Mouse (Mus musculus) intestine, embryonic 16.5 days (tissue): ENCODE measurements at regions not wholly inside any gene's neighbourhood (a gene's known extent, or its start where the extent isn't known, plus 50 kb on each side); places are given as distances from the start of the nearest gene placed in this dataset.
"Not testable (repeated sequence)": the region's sequence is repeated elsewhere in the genome, so short reads cannot be mapped to it uniquely, and the experiment has no call there.

ENCODE experiments used
- ATAC-seq: fragments of 200-750 bp; cut with Nextera tagmentation; 2 replicates; pipeline ENCODE4 v1.8.0; 2017; ENCODE audit warnings: moderate TSS enrichment, moderate library complexity
- H3K27ac ChIP-seq: fragments of 300-500 bp; sonication (generic); 2 replicates; pipeline ENCODE4 v1.5.1; 2014; ENCODE audit warnings: mild to moderate bottlenecking, low read length
- H3K27me3 ChIP-seq: fragments of 300-500 bp; sonication (generic); replicated peaks from 2 replicates; pipeline ENCODE4 v1.6.1; 2014; ENCODE audit warnings: low read length, control low read depth, mixed read lengths; ENCODE audit not compliant: control insufficient read depth, insufficient read depth
- H3K36me3 ChIP-seq: fragments of 300-500 bp; sonication (generic); 2 replicates; pipeline ENCODE4 v1.6.1; 2014; ENCODE audit warnings: low read length, control low read depth; ENCODE audit not compliant: control insufficient read depth, insufficient read depth
- H3K4me1 ChIP-seq: fragments of 300-500 bp; sonication (generic); 2 replicates; pipeline ENCODE4 v1.6.1; 2014; ENCODE audit warnings: low read length, control low read depth, mixed read lengths; ENCODE audit not compliant: control insufficient read depth, insufficient read depth
- H3K4me2 ChIP-seq: fragments of 300-500 bp; sonication (generic); 2 replicates; pipeline ENCODE4 v1.6.1; 2014; ENCODE audit warnings: low read depth, low read length, control low read depth
- H3K4me3 ChIP-seq: fragments of 300-500 bp; sonication (generic); 2 replicates; pipeline ENCODE4 v1.5.1; 2014; ENCODE audit warnings: mild to moderate bottlenecking, low read length
- H3K9ac ChIP-seq: fragments of 300-500 bp; sonication (generic); 2 replicates; pipeline ENCODE4 v1.6.1; 2014; ENCODE audit warnings: low read depth, low read length
- H3K9me3 ChIP-seq: fragments of 300-500 bp; sonication (generic); 2 replicates; pipeline ENCODE4 v1.6.1; 2016; ENCODE audit warnings: low read length, control low read depth; ENCODE audit not compliant: control insufficient read depth
- WGBS: fragments of 180-500 bp; shearing (Covaris S2); extraction: QIAGEN DNeasy Blood & Tissue Kit; methylation state at CpG from one replicate; pipeline ENCODE4 v1.1.7; 2014; 5-methylcytosine and 5-hydroxymethylcytosine counted together

- no peak for ATAC-seq
These were observed 78.7 kb upstream of the Csrp2 start for GRCm38 (mm10) chr10:110840864-110841263.

GRCm38 (mm10) chr10:110841670-110842069 lies 77.9 kb upstream of the Csrp2 start:
- Histone ChIP-seq H3K9ac (no peak overlapping the region), H3K4me2 (no peak overlapping the region), H3K36me3 (no peaks in the 10 kb centered on the region), H3K4me3 (no peak overlapping the region), H3K4me1 (no peaks in the 10 kb centered on the region), H3K27me3 (no peaks in the 10 kb centered on the region), H3K9me3 (no peaks in the 10 kb centered on the region), H3K27ac (no peak overlapping the region)
- ATAC-seq = no peak
- 58% methylated on average over 3 of the region's 3 CpGs for whole genome bisulfite sequencing

More at GRCm38 (mm10) chr10:110840864-110841263, 78.7 kb upstream of the Csrp2 start:
- Histone ChIP-seq H3K4me3 (no peak overlapping the region), H3K9me3 (no peaks in the 10 kb centered on the region), H3K27me3 (no peaks in the 10 kb centered on the region), H3K4me2 (no peak overlapping the region), H3K9ac (no peak overlapping the region), H3K27ac (no peak overlapping the region), H3K4me1 (no peaks in the 10 kb centered on the region), H3K36me3 (no peaks in the 10 kb centered on the region)
- 38% methylated on average over 3 of the region's 3 CpGs for WGBS

- ATAC-seq, H3K4me1 ChIP-seq, H3K9me3 ChIP-seq, H3K27ac ChIP-seq, H3K4me2 ChIP-seq, H3K36me3 ChIP-seq, H3K9ac ChIP-seq, H3K27me3 ChIP-seq, H3K4me3 ChIP-seq: not testable (repeated sequence)
- 75% methylated on average over 3 of the region's 3 CpGs for WGBS
These were observed 64.9 kb upstream of the Csrp2 start for GRCm38 (mm10) chr10:110854663-110855163.

GRCm38 (mm10) chr10:110855645-110856383 lies 63.8 kb upstream of the Csrp2 start:
- H3K4me3 ChIP-seq, H3K9me3 ChIP-seq, H3K4me2 ChIP-seq, H3K27me3 ChIP-seq, H3K36me3 ChIP-seq, H3K9ac ChIP-seq, H3K4me1 ChIP-seq, H3K27ac ChIP-seq: not testable (repeated sequence)
- 0 out of 2 replicates have a peak, but pooled peaks have one; percentile 42 for ATAC-seq
- WGBS = 24% methylated on average over 4 of the region's 4 CpGs

GRCm38 (mm10) chr10:110857320-110858097 lies 62.1 kb upstream of the Csrp2 start:
- Histone ChIP-seq H3K4me1 (no peaks in the 10 kb centered on the region), H3K36me3 (no peaks in the 10 kb centered on the region), H3K4me2 (no peak overlapping the region), H3K27me3 (no peaks in the 10 kb centered on the region), H3K4me3 (no peak overlapping the region), H3K9ac (no peak overlapping the region), H3K27ac (no peak overlapping the region), H3K9me3 (no peaks in the 10 kb centered on the region)
- WGBS = 77% methylated on average over 3 of the region's 3 CpGs
- ATAC-seq = no peak

- ATAC-seq = no peak
These were observed 61.6 kb upstream of the Csrp2 start for GRCm38 (mm10) chr10:110858098-110858360.

GRCm38 (mm10) chr10:110858407-110858920 lies 61.1 kb upstream of the Csrp2 start:
- no peak overlapping the region for H3K9ac ChIP-seq
- H3K4me2 ChIP-seq = no peak overlapping the region
- no peaks in the 10 kb centered on the region for H3K36me3 ChIP-seq
- H3K4me3 ChIP-seq = no peak overlapping the region
- H3K9me3 ChIP-seq = no peaks in the 10 kb centered on the region
- no peak for ATAC-seq
- H3K4me1 ChIP-seq = no peaks in the 10 kb centered on the region
- 77% methylated on average over 4 of the region's 4 CpGs for WGBS
- H3K27ac ChIP-seq = no peak overlapping the region
- no peaks in the 10 kb centered on the region for H3K27me3 ChIP-seq

More at GRCm38 (mm10) chr10:110858098-110858360, 61.6 kb upstream of the Csrp2 start:
- H3K27me3 ChIP-seq = no peaks in the 10 kb centered on the region
- no peak overlapping the region for H3K4me2 ChIP-seq
- no peaks in the 10 kb centered on the region for H3K36me3 ChIP-seq
- WGBS = 77% methylated on average over 5 of the region's 5 CpGs
- H3K27ac ChIP-seq = no peak overlapping the region
- H3K4me3 ChIP-seq = no peak overlapping the region
- no peaks in the 10 kb centered on the region for H3K9me3 ChIP-seq
- no peaks in the 10 kb centered on the region for H3K4me1 ChIP-seq
- no peak overlapping the region for H3K9ac ChIP-seq

- H3K9me3 ChIP-seq = no peaks in the 10 kb centered on the region
- 92% methylated on average over 1 of the region's 1 CpGs for WGBS
- H3K27ac ChIP-seq = no peak overlapping the region
- no peaks in the 10 kb centered on the region for H3K27me3 ChIP-seq
- H3K4me1 ChIP-seq = no peaks in the 10 kb centered on the region
- no peak for ATAC-seq
- no peak overlapping the region for H3K4me2 ChIP-seq
- H3K4me3 ChIP-seq = no peak overlapping the region
- no peaks in the 10 kb centered on the region for H3K36me3 ChIP-seq
- H3K9ac ChIP-seq = no peak overlapping the region
These were observed 60.3 kb upstream of the Csrp2 start for GRCm38 (mm10) chr10:110859307-110859706.
